Mouse (Mus musculus): ENCODE results near the gene Frzb. TPM values are rescaled to one million over a fixed set of nuclear protein-coding genes. Genes with fewer than 3 reads are reported as not detected.
A peak's percentile ranks its signal among the peaks of the same experiment; 100 is the strongest.

Gene Frzb
- polyA plus RNA-seq, 1 experiment: 6.8 TPM

GRCm38 (mm10) chr2:80443962-80444361 is 3.5 kb downstream of the Frzb start:
- Histone ChIP-seq H3K4me3 (ENCODE audit: insufficient read depth, low read depth, low read length) (no peak overlapping the region), H3K27me3 (replicated peaks; ENCODE audit: control insufficient read depth, insufficient read depth, low read length) (no peaks in the 10 kb centered on the region), H3K36me3 (ENCODE audit: control insufficient read depth, insufficient read depth, low read length) (no peaks in the 10 kb centered on the region), H3K27ac (ENCODE audit: insufficient read depth, low read depth, low read length) (peak overlapping the region; percentile 82; the same call in 1 of the 2 replicates), H3K4me1 (ENCODE audit: control insufficient read depth, insufficient read depth, low read length) (peaks cover 5% of the 10 kb centered on the region)
- peak; percentile 26 for DNase-seq
- TF ChIP-seq POLR2A (IDR thresholded peaks at IDR 0.05; ENCODE audit: low read depth, low read length) (no peak), CTCF (conservative IDR thresholded peaks at IDR 0.05; ENCODE audit: insufficient read depth, insufficient read length, low read depth, low read length) (peak; percentile 42)
- WGBS: 95% methylated on average over 2 of the region's 2 CpGs

GRCm38 (mm10) chr2:80441386-80441785 is 6.0 kb downstream of the Frzb start:
- no peak overlapping the region for H3K4me3 ChIP-seq (ENCODE audit: insufficient read depth, low read depth, low read length)
- H3K27ac ChIP-seq (ENCODE audit: insufficient read depth, low read depth, low read length): peak overlapping the region; percentile 82; the same call in 1 of the 2 replicates
- no peaks in the 10 kb centered on the region for H3K36me3 ChIP-seq (ENCODE audit: control insufficient read depth, insufficient read depth, low read length)
- H3K27me3 ChIP-seq (replicated peaks; ENCODE audit: control insufficient read depth, insufficient read depth, low read length): no peaks in the 10 kb centered on the region
- WGBS: 50% methylated on average over 3 of the region's 3 CpGs
- H3K4me1 ChIP-seq (ENCODE audit: control insufficient read depth, insufficient read depth, low read length): peaks cover 8% of the 10 kb centered on the region
- DNase-seq: peak; percentile 87
- TF ChIP-seq POLR2A (IDR thresholded peaks at IDR 0.05; ENCODE audit: low read depth, low read length): no peak

- no peak for TF ChIP-seq POLR2A (IDR thresholded peaks at IDR 0.05; ENCODE audit: low read depth, low read length)
- no peak for TF ChIP-seq CTCF (conservative IDR thresholded peaks at IDR 0.05; ENCODE audit: insufficient read depth, insufficient read length, low read depth, low read length)
- no peak for DNase-seq
- H3K27me3 ChIP-seq (replicated peaks; ENCODE audit: control insufficient read depth, insufficient read depth, low read length): no peaks in the 10 kb centered on the region
- peaks cover 8% of the 10 kb centered on the region; the same call in 1 of the 2 replicates for H3K4me1 ChIP-seq (ENCODE audit: control insufficient read depth, insufficient read depth, low read length)
- no peaks in the 10 kb centered on the region for H3K36me3 ChIP-seq (ENCODE audit: control insufficient read depth, insufficient read depth, low read length)
- no peak overlapping the region for H3K4me3 ChIP-seq (ENCODE audit: insufficient read depth, low read depth, low read length)
- 82% methylated on average over 3 of the region's 3 CpGs for WGBS
- no peak overlapping the region for H3K27ac ChIP-seq (ENCODE audit: insufficient read depth, low read depth, low read length)
These were observed 8.6 kb downstream of the Frzb start for GRCm38 (mm10) chr2:80438854-80439253.

GRCm38 (mm10) chr2:80437401-80437800 is 10.0 kb downstream of the Frzb start:
- Histone ChIP-seq H3K4me1 (ENCODE audit: control insufficient read depth, insufficient read depth, low read length) (peaks cover 8% of the 10 kb centered on the region; the same call in 1 of the 2 replicates), H3K27me3 (replicated peaks; ENCODE audit: control insufficient read depth, insufficient read depth, low read length) (no peaks in the 10 kb centered on the region), H3K27ac (ENCODE audit: insufficient read depth, low read depth, low read length) (peak overlapping the region; percentile 38; the same call in 1 of the 2 replicates), H3K4me3 (ENCODE audit: insufficient read depth, low read depth, low read length) (no peak overlapping the region), H3K36me3 (ENCODE audit: control insufficient read depth, insufficient read depth, low read length) (no peaks in the 10 kb centered on the region)
- TF ChIP-seq POLR2A (IDR thresholded peaks at IDR 0.05; ENCODE audit: low read depth, low read length) (no peak), CTCF (conservative IDR thresholded peaks at IDR 0.05; ENCODE audit: insufficient read depth, insufficient read length, low read depth, low read length) (no peak)
- WGBS: 34% methylated on average over 2 of the region's 2 CpGs
- DNase-seq: peak; percentile 71

DNA sequence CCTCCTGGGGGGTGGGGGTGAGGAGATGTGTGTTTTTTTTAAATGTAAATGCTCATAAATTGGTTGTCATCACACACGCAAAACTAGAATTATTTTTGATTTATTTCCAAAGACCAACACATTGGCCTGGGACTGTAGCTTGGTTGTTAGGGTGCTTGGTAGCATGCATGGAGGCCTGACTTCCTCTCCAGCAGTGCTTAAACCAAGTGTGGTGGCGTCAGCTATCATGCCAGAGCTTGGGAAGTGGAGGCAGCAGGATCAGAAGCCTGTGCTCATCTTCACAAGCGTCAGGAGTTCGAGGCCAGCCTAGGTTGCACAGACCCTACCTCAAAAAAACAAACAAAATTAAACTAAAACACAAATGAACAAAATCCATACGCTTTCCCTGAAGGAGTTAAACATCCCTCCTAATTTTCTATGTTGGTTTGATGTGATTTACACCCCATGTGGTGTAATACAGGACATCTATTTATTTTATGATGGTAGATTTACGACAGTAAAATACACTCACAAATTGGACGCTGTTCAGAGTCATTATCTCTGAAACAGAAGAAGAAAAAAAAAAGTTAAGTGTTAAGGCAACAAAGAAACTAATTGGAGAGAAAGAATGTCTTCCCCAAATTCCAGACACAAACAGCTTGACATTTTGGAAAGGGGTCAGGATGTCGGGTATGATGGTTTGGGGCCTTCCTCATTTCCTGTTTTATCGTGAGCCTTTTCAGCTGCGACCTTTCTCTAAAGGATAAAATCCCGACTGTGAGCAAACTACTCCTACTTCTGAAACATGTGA is 12.4 kb downstream of the Frzb start:
- 65% methylated on average over 11 of the region's 11 CpGs for WGBS
- Histone ChIP-seq H3K27ac (ENCODE audit: insufficient read depth, low read depth, low read length) (peak overlapping the region; percentile 71; the same call in 1 of the 2 replicates), H3K4me3 (ENCODE audit: insufficient read depth, low read depth, low read length) (no peak overlapping the region), H3K27me3 (replicated peaks; ENCODE audit: control insufficient read depth, insufficient read depth, low read length) (no peaks in the 10 kb centered on the region), H3K4me1 (ENCODE audit: control insufficient read depth, insufficient read depth, low read length) (peaks cover 6% of the 10 kb centered on the region; the same call in 1 of the 2 replicates), H3K36me3 (ENCODE audit: control insufficient read depth, insufficient read depth, low read length) (no peaks in the 10 kb centered on the region)
- DNase-seq: peak; percentile 52
- TF ChIP-seq CTCF (conservative IDR thresholded peaks at IDR 0.05; ENCODE audit: insufficient read depth, insufficient read length, low read depth, low read length) (no peak), POLR2A (IDR thresholded peaks at IDR 0.05; ENCODE audit: low read depth, low read length) (no peak)

DNA sequence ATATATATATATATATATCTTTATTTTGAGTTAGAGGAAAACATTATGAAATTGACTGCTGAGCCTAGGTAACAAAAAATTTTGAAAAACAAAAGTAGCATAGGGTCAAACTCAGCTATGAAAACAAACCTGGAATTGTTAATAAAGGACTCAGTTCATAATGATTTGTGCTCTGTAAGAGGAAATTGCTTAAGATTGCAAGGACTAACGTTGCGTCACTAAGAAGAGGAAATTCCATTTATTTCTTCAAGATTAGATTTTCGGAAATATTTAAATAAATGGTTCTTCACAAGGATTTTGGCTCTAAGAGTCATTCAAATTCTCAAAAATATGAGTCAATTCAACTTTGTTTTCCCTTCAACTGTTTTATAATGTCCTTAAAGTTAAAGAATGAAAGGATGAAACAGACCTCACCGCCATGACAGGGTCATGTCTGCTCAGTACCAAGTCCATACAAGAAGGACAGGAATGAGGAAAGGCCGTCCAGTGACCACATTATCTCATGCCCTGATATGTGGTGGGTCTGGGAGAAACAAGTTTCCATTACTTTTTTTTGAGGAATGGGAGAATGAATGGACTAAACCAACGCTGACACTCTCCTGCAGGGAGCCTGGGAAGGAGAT is 14.1 kb downstream of the Frzb start:
- no peak overlapping the region for H3K4me3 ChIP-seq (ENCODE audit: insufficient read depth, low read depth, low read length)
- peaks cover 6% of the 10 kb centered on the region; the same call in 1 of the 2 replicates for H3K4me1 ChIP-seq (ENCODE audit: control insufficient read depth, insufficient read depth, low read length)
- WGBS: 70% methylated on average over 6 of the region's 6 CpGs
- H3K36me3 ChIP-seq (ENCODE audit: control insufficient read depth, insufficient read depth, low read length): no peaks in the 10 kb centered on the region
- no peaks in the 10 kb centered on the region for H3K27me3 ChIP-seq (replicated peaks; ENCODE audit: control insufficient read depth, insufficient read depth, low read length)
- peak overlapping the region; percentile 46; the same call in 1 of the 2 replicates for H3K27ac ChIP-seq (ENCODE audit: insufficient read depth, low read depth, low read length)
- no peak for DNase-seq
- no peak for TF ChIP-seq CTCF (conservative IDR thresholded peaks at IDR 0.05; ENCODE audit: insufficient read depth, insufficient read length, low read depth, low read length)
- no peak for TF ChIP-seq POLR2A (IDR thresholded peaks at IDR 0.05; ENCODE audit: low read depth, low read length)

Data from kidney, adult 2 months (tissue).